Mouse (Mus musculus) E14TG2a.4 (cell line): Measurements from ENCODE around the gene Srsf3.

Source experiments
- CTCF ChIP-seq: conservative IDR thresholded peaks from 2 replicates; pipeline ENCODE4 v1.5.1; 2014; ENCODE audit warnings: low read length
- POU5F1 ChIP-seq: IDR thresholded peaks from 2 replicates; pipeline ENCODE4 v1.6.1; 2014; ENCODE audit warnings: low read length, borderline replicate concordance

- TF ChIP-seq CTCF, result peak; percentile 97
- no peak for TF ChIP-seq POU5F1
Measured at GRCm38 (mm10) chr17:29044925-29045319, 12.5 kb downstream of the Srsf3 start.
